Mouse (Mus musculus) gastrocnemius, adult 18-20 months (tissue): ENCODE results near the gene Jade3. TPM values are rescaled to one million over a fixed set of nuclear protein-coding genes. Genes with fewer than 3 reads are reported as not detected.

ENCODE experiments used
- DNase-seq: peaks from one replicate; pipeline ENCODE4 v3.0.0; 2021; ENCODE audit warnings: low spot score
- total RNA-seq, 2 experiments: library from RNA; stranded (reverse); gene quantifications; 2 replicates each; pipeline ENCODE4 v1.2.3; 2021

Jade3 gene
- total RNA-seq, 2 experiments from 2014 or later = 0.43 TPM

- DNase-seq = no peak
These were observed 122.8 kb downstream of the Jade3 start for GRCm38 (mm10) chrX:20548011-20548879.

GRCm38 (mm10) chrX:20548880-20549440 is 123.5 kb downstream of the Jade3 start:
- DNase-seq = no peak

- DNase-seq = no peak
These were observed 124.0 kb downstream of the Jade3 start, which contains the start of gene Rgn for GRCm38 (mm10) chrX:20549532-20549931. Gene Rgn (plus strand): TSS chrX:20549787.

GRCm38 (mm10) chrX:20552199-20552598 is 126.7 kb downstream of the Jade3 start:
- DNase-seq = no peak

GRCm38 (mm10) chrX:20561846-20562245 is 136.4 kb downstream of the Jade3 start:
- no peak for DNase-seq

- no peak for DNase-seq
These were observed 138.5 kb downstream of the Jade3 start for GRCm38 (mm10) chrX:20563941-20564340.

Other genes starting within 250 kb of the Jade3 start
- gene Slc9a7, start 133.9 kb upstream of the Jade3 start, total RNA-seq = 1 to 10 TPM; 9.0 to 9.1 TPM
- gene Rp2, start 61.2 kb upstream of the Jade3 start, total RNA-seq = 1 to 10 TPM; 5.8 to 7.5 TPM
- gene Rgn, start 124.1 kb downstream of the Jade3 start, total RNA-seq = under 1 TPM in 1 of 2 experiments, not detected in 1; 0.31 TPM
- 10 to 100 TPM in 1 of 2 experiments, 1 to 10 TPM in 1; 10.0 to 11.2 TPM for gene Rbm10, start 191.8 kb downstream of the Jade3 start, total RNA-seq
- gene Ndufb11, start 191.9 kb downstream of the Jade3 start, total RNA-seq = 100 to 1,000 TPM; 421 to 423 TPM
- gene Uba1, start 232.6 kb downstream of the Jade3 start, total RNA-seq = 100 to 1,000 TPM; 138 to 146 TPM